Comparison of ENCODE assay signal across 23 mouse cellular contexts in genomic region chr11:42535861-42536260, GRCm38 (mm10).
DNase-seq lines count a peak whose midpoint lies in the region; ATAC-seq and TF ChIP-seq lines count a peak whose summit lies in the region.
"Had no signal": no experiment of that assay in that cellular context is flagged by ENCODE, and none has a peak within 500 bp of the region (broad histone marks: within the 10 kb centered on the region; RNA-seq: fewer than 3 reads in every experiment).

No protein-coding gene starts in this region.

- intact Hi-C loops in left cerebral cortex, adult 2 months (cut with DNase I), result loop anchor here (5.0 kb wide), 1 partner anchor 36 kb away; no protein-coding TSS in a partner anchor

- H3K27ac ChIP-seq in left cerebral cortex, adult 2 months, result peak overlapping the region; percentile 83
- H3K27ac ChIP-seq in cortical plate, adult 2 months (ENCODE audit: insufficient read depth, low read length), result 0 out of 2 replicates have a peak overlapping the region, but pooled peaks have one; percentile 6
- H3K27ac ChIP-seq in liver, postnatal 0 days (ENCODE audit: low read depth), result no peak overlapping the region
- H3K27ac ChIP-seq: embryonic facial prominence, embryonic 13.5 days; embryonic facial prominence, embryonic 15.5 days; forebrain, embryonic 10.5 days; forebrain, embryonic 12.5 days had no signal

- no peaks in the 10 kb centered on the region for H3K36me3 ChIP-seq in liver, postnatal 0 days (replicated peaks; ENCODE audit: insufficient read depth, low read length)
- H3K36me3 ChIP-seq: embryonic facial prominence, embryonic 13.5 days; embryonic facial prominence, embryonic 15.5 days; forebrain, embryonic 10.5 days; forebrain, embryonic 12.5 days had no signal

- no peaks in the 10 kb centered on the region for H3K9me3 ChIP-seq in liver, postnatal 0 days (ENCODE audit: low read length)
- H3K9me3 ChIP-seq: embryonic facial prominence, embryonic 13.5 days; embryonic facial prominence, embryonic 15.5 days; forebrain, embryonic 10.5 days; forebrain, embryonic 12.5 days had no signal

- no peak for TF ChIP-seq POLR2A in cortical plate, adult 2 months (IDR thresholded peaks at IDR 0.05; ENCODE audit: extremely low read depth, insufficient read depth, low read length)

- ATAC-seq in frontal cortex, adult (ENCODE audit: low TSS enrichment), result peak; percentile 75
- no peak for ATAC-seq in liver, postnatal 0 days
- ATAC-seq: forebrain, embryonic 14.5 days; forebrain, embryonic 16.5 days had no signal

- no peak for TF ChIP-seq EP300 in liver, postnatal 0 days (IDR thresholded peaks at IDR 0.05; ENCODE audit: low read depth)

- no peak overlapping the region for H3K4me2 ChIP-seq in liver, postnatal 0 days (ENCODE audit: low read depth, low read length)
- H3K4me2 ChIP-seq: embryonic facial prominence, embryonic 13.5 days; embryonic facial prominence, embryonic 15.5 days; forebrain, embryonic 12.5 days had no signal

- WGBS in liver, postnatal 0 days (ENCODE audit: insufficient replicate concordance), result 66% methylated on average over 1 of the region's 1 CpGs

- H3K9ac ChIP-seq in liver, postnatal 0 days (replicated peaks), result no peak overlapping the region
- H3K9ac ChIP-seq: embryonic facial prominence, embryonic 13.5 days; embryonic facial prominence, embryonic 15.5 days; forebrain, embryonic 12.5 days had no signal

- no peak overlapping the region for H3K4me3 ChIP-seq in left cerebral cortex, adult 2 months
- H3K4me3 ChIP-seq in cortical plate, adult 2 months (ENCODE audit: insufficient read depth, low read length), result no peak overlapping the region
- no peak overlapping the region for H3K4me3 ChIP-seq in liver, postnatal 0 days (ENCODE audit: low read depth, low read length)
- H3K4me3 ChIP-seq: embryonic facial prominence, embryonic 13.5 days; embryonic facial prominence, embryonic 15.5 days; erythroblast, embryonic 14.5 days; forebrain, embryonic 10.5 days; forebrain, embryonic 12.5 days had no signal

- peaks cover 4% of the 10 kb centered on the region for H3K4me1 ChIP-seq in cortical plate, adult 2 months (ENCODE audit: control insufficient read depth, insufficient read depth, low read length)
- no peaks in the 10 kb centered on the region for H3K4me1 ChIP-seq in liver, postnatal 0 days (ENCODE audit: insufficient read depth)
- H3K4me1 ChIP-seq: embryonic facial prominence, embryonic 13.5 days; embryonic facial prominence, embryonic 15.5 days; forebrain, embryonic 10.5 days; forebrain, embryonic 12.5 days had no signal

- no peaks in the 10 kb centered on the region for H3K27me3 ChIP-seq in liver, postnatal 0 days (ENCODE audit: insufficient read depth, low read length)
- H3K27me3 ChIP-seq: embryonic facial prominence, embryonic 13.5 days; embryonic facial prominence, embryonic 15.5 days; forebrain, embryonic 12.5 days had no signal

- no peak for TF ChIP-seq CTCF in left cerebral cortex, adult 2 months (IDR thresholded peaks at IDR 0.05)
- TF ChIP-seq CTCF in cortical plate, adult 2 months (IDR thresholded peaks at IDR 0.05; ENCODE audit: extremely low read depth, insufficient read depth, low read length), result no peak
- no peak for TF ChIP-seq CTCF in liver, postnatal 0 days (IDR thresholded peaks at IDR 0.05; ENCODE audit: low read depth)

- DNase-seq in frontal cortex, postnatal 10 days (ENCODE audit: low spot score in 2 of 2), result no peak
- DNase-seq in left cerebral cortex, adult 2 months (ENCODE audit: extremely low spot score in 1 of 2, low spot score in 2 of 2), result no peak
- no peak for DNase-seq in left cerebral cortex, adult 11 months (ENCODE audit: low spot score)
- DNase-seq in right cerebral cortex, adult 18-20 months, result peak; percentile 26
- DNase-seq in right cerebral cortex, postnatal 4 days, result no peak
- no peak for DNase-seq in liver, postnatal 0 days
- DNase-seq: adrenal gland, adult 2 months; adrenal gland, postnatal 10 days; adrenal gland, postnatal 25 days; cerebellum, adult 18-20 months; cerebellum, adult 9-10 months; cerebellum, postnatal 10 days; cerebellum, postnatal 25 days; embryo, embryonic 11 days had no signal
